Comparison of ENCODE assay signal across 8 mouse cellular contexts in genomic region chr1:36270666-36271065, GRCm38 (mm10). TPM values are rescaled to one million over a fixed set of nuclear protein-coding genes. Genes with fewer than 3 reads are reported as not detected.
A peak's percentile ranks its signal among the peaks of the same experiment; 100 is the strongest.
DNase-seq lines count a peak whose midpoint lies in the region; ATAC-seq lines count a peak whose summit lies in the region.

No protein-coding gene starts in this region.

- H3K4me1 ChIP-seq in lung, embryonic 16.5 days (replicated peaks; ENCODE audit: control insufficient read depth, insufficient read depth, low read length) = peaks cover 31% of the 10 kb centered on the region
- peaks cover 44% of the 10 kb centered on the region for H3K4me1 ChIP-seq in heart, embryonic 15.5 days (replicated peaks)
- peaks cover 31% of the 10 kb centered on the region for H3K4me1 ChIP-seq in stomach, embryonic 16.5 days (ENCODE audit: control insufficient read depth, insufficient read depth, low read length)
- 0 out of 2 replicates have a peak, but pooled peaks cover 2% of the 10 kb centered on the region for H3K4me1 ChIP-seq in midbrain, embryonic 13.5 days (replicated peaks)

- H3K4me3 ChIP-seq in lung, embryonic 16.5 days (ENCODE audit: low read length) = no peak overlapping the region
- H3K4me3 ChIP-seq in heart, embryonic 15.5 days = no peak overlapping the region
- 0 out of 2 replicates have a peak overlapping the region, but pooled peaks have one; percentile 2 for H3K4me3 ChIP-seq in stomach, embryonic 16.5 days (replicated peaks; ENCODE audit: low read length)
- H3K4me3 ChIP-seq in midbrain, embryonic 13.5 days (replicated peaks) = no peak overlapping the region

- DNase-seq in lung, adult 18-20 months = no peak
- DNase-seq in liver = peak; percentile 63
- no peak for DNase-seq in ovary, adult 18-20 months (ENCODE audit: low spot score)
- no peak for DNase-seq in adrenal gland, adult 18-20 months (ENCODE audit: low spot score in 2 of 2)

- no peaks in the 10 kb centered on the region for H3K27me3 ChIP-seq in lung, embryonic 16.5 days (ENCODE audit: control insufficient read depth, insufficient read depth, low read depth, low read length)
- peaks cover 9% of the 10 kb centered on the region for H3K27me3 ChIP-seq in heart, embryonic 15.5 days
- peaks cover 4% of the 10 kb centered on the region; the same call in 1 of the 2 replicates for H3K27me3 ChIP-seq in stomach, embryonic 16.5 days (ENCODE audit: control insufficient read depth, insufficient read depth, low read length)
- peaks cover 13% of the 10 kb centered on the region; the same call in 1 of the 2 replicates for H3K27me3 ChIP-seq in midbrain, embryonic 13.5 days

- ATAC-seq in lung, embryonic 16.5 days (ENCODE audit: low read depth) = peak; percentile 66
- ATAC-seq in heart, embryonic 15.5 days (replicated peaks; ENCODE audit: insufficient number of reproducible peaks, insufficient read depth, low FRiP score, low read depth) = peak; percentile 36
- ATAC-seq in stomach, embryonic 16.5 days (ENCODE audit: insufficient read depth, low FRiP score) = peak; percentile 6; the same call in 1 of the 2 replicates
- ATAC-seq in midbrain, embryonic 13.5 days = no peak

- H3K36me3 ChIP-seq in lung, embryonic 16.5 days (ENCODE audit: control insufficient read depth, insufficient read depth, low read length) = no peaks in the 10 kb centered on the region
- H3K36me3 ChIP-seq in heart, embryonic 15.5 days = no peaks in the 10 kb centered on the region
- H3K36me3 ChIP-seq in stomach, embryonic 16.5 days (ENCODE audit: control insufficient read depth, insufficient read depth, low read length) = no peaks in the 10 kb centered on the region
- no peaks in the 10 kb centered on the region for H3K36me3 ChIP-seq in midbrain, embryonic 13.5 days

- H3K27ac ChIP-seq in lung, embryonic 16.5 days (ENCODE audit: low read length) = 0 out of 2 replicates have a peak overlapping the region, but pooled peaks have one; percentile 7
- peak overlapping the region; percentile 71 for H3K27ac ChIP-seq in heart, embryonic 15.5 days
- H3K27ac ChIP-seq in stomach, embryonic 16.5 days (ENCODE audit: low read length) = peak overlapping the region; percentile 97
- no peak overlapping the region for H3K27ac ChIP-seq in midbrain, embryonic 13.5 days

- H3K4me2 ChIP-seq in lung, embryonic 16.5 days (ENCODE audit: low read depth, low read length) = no peak overlapping the region
- H3K4me2 ChIP-seq in heart, embryonic 15.5 days = peak overlapping the region; percentile 22; the same call in 1 of the 2 replicates
- H3K4me2 ChIP-seq in stomach, embryonic 16.5 days (ENCODE audit: low read depth, low read length) = peak overlapping the region; percentile 50
- no peak overlapping the region for H3K4me2 ChIP-seq in midbrain, embryonic 13.5 days (replicated peaks)

- WGBS in lung, embryonic 16.5 days = 44% methylated on average over 3 of the region's 3 CpGs
- WGBS in heart, embryonic 15.5 days = 44% methylated on average over 3 of the region's 3 CpGs
- 34% methylated on average over 3 of the region's 3 CpGs for WGBS in stomach, embryonic 16.5 days
- 58% methylated on average over 3 of the region's 3 CpGs for WGBS in midbrain, embryonic 13.5 days

- H3K9me3 ChIP-seq in lung, embryonic 16.5 days (ENCODE audit: control insufficient read depth, low read length) = no peaks in the 10 kb centered on the region
- H3K9me3 ChIP-seq in heart, embryonic 15.5 days (replicated peaks) = no peaks in the 10 kb centered on the region
- no peaks in the 10 kb centered on the region for H3K9me3 ChIP-seq in stomach, embryonic 16.5 days (replicated peaks; ENCODE audit: control insufficient read depth, low read length)
- H3K9me3 ChIP-seq in midbrain, embryonic 13.5 days = no peaks in the 10 kb centered on the region

- H3K9ac ChIP-seq in lung, embryonic 16.5 days (ENCODE audit: low read length) = peak overlapping the region; percentile 33; the same call in 1 of the 2 replicates
- no peak overlapping the region; the same call in 1 of the 2 replicates for H3K9ac ChIP-seq in heart, embryonic 15.5 days
- H3K9ac ChIP-seq in stomach, embryonic 16.5 days (ENCODE audit: low read length) = peak overlapping the region; percentile 44
- H3K9ac ChIP-seq in midbrain, embryonic 13.5 days (replicated peaks) = no peak overlapping the region

RNA-seq across cellular contexts. Expression of gene Neurl3, which starts 3.8 kb away (rescaled TPM):
- polyA plus RNA-seq in lung, embryonic 16.5 days (2015; fragmentation: Nextera tagmentation; extraction: Ambion mirVana) = 7.5 and 7.7 TPM in 2 replicates
- 4.5 and 5.8 TPM in 2 replicates for polyA plus RNA-seq in heart, embryonic 15.5 days (2015; fragmentation: Nextera tagmentation; extraction: Ambion mirVana)
- polyA plus RNA-seq in stomach, embryonic 16.5 days (2015; fragmentation: Nextera tagmentation; extraction: Ambion mirVana) = 19.6 and 21.4 TPM in 2 replicates
- total RNA-seq in adrenal gland, adult 18-20 months (2021) = 10 to 100 TPM in 1 of 2 experiments, 1 to 10 TPM in 1; 4.7 to 12.9 TPM
- 0.67 and 0.85 TPM in 2 replicates for polyA plus RNA-seq in midbrain, embryonic 13.5 days (2015; fragmentation: Nextera tagmentation; extraction: Ambion mirVana)

RNA-seq across cellular contexts. Expression of gene Uggt1, which starts 26.1 kb away (rescaled TPM):
- polyA plus RNA-seq in lung, embryonic 16.5 days (2015; fragmentation: Nextera tagmentation; extraction: Ambion mirVana) = 51.8 and 56.1 TPM in 2 replicates
- 26.7 and 40.0 TPM in 2 replicates for polyA plus RNA-seq in heart, embryonic 15.5 days (2015; fragmentation: Nextera tagmentation; extraction: Ambion mirVana)
- 55.0 and 59.0 TPM in 2 replicates for polyA plus RNA-seq in stomach, embryonic 16.5 days (2015; fragmentation: Nextera tagmentation; extraction: Ambion mirVana)
- 10 to 100 TPM; 37.4 to 46.4 TPM for total RNA-seq in adrenal gland, adult 18-20 months (2021)
- polyA plus RNA-seq in midbrain, embryonic 13.5 days (2015; fragmentation: Nextera tagmentation; extraction: Ambion mirVana) = 49.9 and 53.7 TPM in 2 replicates

RNA-seq across cellular contexts. Expression of gene Arid5a, which starts 36.9 kb away (rescaled TPM):
- polyA plus RNA-seq in lung, embryonic 16.5 days (2015; fragmentation: Nextera tagmentation; extraction: Ambion mirVana) = 9.1 and 10.9 TPM in 2 replicates
- 13.1 and 19.4 TPM in 2 replicates for polyA plus RNA-seq in heart, embryonic 15.5 days (2015; fragmentation: Nextera tagmentation; extraction: Ambion mirVana)
- polyA plus RNA-seq in stomach, embryonic 16.5 days (2015; fragmentation: Nextera tagmentation; extraction: Ambion mirVana) = 4.8 and 4.9 TPM in 2 replicates
- total RNA-seq in adrenal gland, adult 18-20 months (2021) = 1 to 10 TPM; 6.3 to 7.9 TPM
- polyA plus RNA-seq in midbrain, embryonic 13.5 days (2015; fragmentation: Nextera tagmentation; extraction: Ambion mirVana) = 2.3 and 2.4 TPM in 2 replicates

Comparison
In these comparisons a context has a peak if more than half of its experiments do, and no peak if none do; other contexts are left out.
1. H3K4me2 ChIP-seq: peak in heart, embryonic 15.5 days (single experiment) and stomach, embryonic 16.5 days (single experiment); none in lung, embryonic 16.5 days (single experiment) and midbrain, embryonic 13.5 days (single experiment).
2. H3K9ac ChIP-seq: peak in lung, embryonic 16.5 days (single experiment) and stomach, embryonic 16.5 days (single experiment); none in heart, embryonic 15.5 days (single experiment) and midbrain, embryonic 13.5 days (single experiment).